Mouse (Mus musculus) cerebellum, postnatal 14 days (tissue): ENCODE data around the gene Clptm1l.

Experiments
- DNase-seq, 2 experiments: peaks; one replicate each; pipeline ENCODE4 v3.0.0; 2021; ENCODE audit warnings: mixed read lengths in 2 of 2

The Clptm1l gene

DNA sequence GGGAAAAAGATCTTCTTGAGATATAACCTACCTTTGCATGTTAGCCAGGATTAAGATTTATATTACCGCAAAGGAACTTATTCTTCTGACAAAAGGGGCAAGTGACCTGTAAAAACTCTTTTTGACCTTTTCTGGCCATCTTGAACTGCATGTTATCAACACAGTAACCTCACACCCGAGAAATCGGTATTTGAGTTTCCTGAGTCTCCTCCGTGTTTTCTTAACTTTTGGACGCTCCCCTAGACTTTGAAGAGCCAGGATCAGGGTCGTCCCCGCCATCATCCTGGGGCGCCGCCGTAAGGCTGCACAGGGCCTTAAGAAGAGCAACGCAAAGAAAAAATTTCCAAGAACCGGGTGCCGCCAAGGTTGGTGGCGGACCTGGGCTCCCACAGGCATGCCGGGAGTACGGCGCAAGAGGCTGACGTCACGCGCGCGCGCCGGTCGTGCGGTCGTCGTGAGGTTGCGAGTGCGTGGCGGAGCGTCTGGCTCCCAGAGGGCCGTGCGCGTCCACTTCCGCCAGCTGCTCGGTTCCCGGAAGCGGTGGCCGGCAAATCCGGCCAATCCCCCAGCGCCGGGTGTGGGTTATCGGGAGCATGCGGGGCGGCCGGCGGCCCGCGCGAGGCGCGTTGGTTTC is at the start of gene Clptm1l:
TSS of gene Clptm1l (plus strand) at position 485 of the 634 bp plus-strand sequence.
- peak; percentile 97 to 99 for DNase-seq

DNA sequence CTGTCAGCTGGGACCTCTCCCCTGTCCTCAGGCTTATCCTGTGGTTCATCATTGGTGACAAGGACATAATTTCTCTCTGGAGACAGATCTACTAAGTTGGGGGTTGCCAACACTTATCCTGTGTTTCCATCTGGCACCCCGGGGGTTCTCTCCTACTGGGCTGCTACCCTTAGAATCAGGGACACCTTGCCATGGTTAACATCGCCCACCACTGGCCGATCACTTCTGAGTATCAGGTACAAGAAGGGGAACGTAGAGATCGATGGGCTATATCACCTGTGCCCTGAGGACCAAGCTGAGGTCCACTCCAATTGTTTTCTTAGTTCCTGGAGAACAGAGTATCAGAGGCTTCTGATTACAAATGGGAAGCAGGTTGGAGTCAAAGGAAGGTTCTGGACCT is 39.6 kb upstream of the Clptm1l start:
- no peak for DNase-seq

DNA sequence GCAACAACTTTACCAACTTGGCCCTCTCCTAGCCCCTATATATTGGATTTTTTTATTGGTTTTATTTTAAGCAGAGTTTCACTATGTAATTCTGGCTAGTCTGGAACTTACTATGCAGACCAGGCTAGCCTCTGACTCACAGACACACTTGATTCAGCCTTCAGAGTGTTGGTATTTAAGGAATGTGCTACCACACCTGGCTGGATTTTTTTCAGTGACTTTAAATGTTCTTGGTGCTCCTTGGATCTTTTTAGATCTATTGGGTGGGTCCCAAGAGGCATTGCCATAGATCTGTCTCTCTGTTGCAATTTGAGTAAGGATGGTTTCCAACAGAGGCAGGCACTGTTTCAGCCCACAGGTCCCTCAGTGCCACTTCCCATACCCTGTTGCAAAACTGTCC is 28.8 kb upstream of the Clptm1l start:
- DNase-seq, result no peak

DNA sequence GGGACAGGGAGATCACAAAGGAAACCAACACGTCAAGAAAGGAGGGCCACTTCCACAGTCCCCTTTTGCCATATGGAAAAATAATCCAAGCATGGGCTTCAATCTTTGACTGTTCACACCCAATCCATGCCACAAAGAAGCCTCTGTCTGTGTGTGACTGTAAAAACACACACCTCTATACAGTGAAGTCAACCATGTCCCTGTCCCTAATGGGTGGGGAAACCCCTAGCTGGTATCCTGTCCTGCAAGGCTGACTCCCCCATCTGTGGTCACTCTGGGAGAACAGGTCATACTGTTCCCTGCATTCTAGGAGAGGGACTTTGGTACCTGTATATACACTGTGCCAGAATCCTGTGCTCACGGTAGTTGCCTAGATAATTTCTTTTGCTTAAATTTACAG is 26.5 kb upstream of the Clptm1l start:
- DNase-seq, result no peak

DNA sequence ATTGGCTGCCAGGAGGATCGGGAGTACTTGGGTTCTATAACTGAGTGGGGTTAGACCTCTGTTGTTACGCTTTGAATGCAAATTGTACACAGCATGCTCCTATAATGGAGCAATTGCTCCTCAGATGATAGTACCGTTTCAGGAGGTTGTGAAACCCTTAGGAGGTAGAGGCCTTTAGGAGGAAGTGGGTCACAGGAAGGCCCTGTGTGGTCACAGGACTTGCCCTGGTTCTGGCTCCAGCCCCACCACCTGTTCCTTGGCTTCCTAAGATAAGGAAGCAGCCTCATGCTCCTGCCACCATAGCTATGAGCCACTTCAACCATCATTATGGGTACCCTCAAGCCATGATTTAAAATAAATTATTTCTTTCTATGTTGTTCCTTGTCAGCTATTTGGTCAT is 12.3 kb upstream of the Clptm1l start:
- DNase-seq, result no peak

DNA sequence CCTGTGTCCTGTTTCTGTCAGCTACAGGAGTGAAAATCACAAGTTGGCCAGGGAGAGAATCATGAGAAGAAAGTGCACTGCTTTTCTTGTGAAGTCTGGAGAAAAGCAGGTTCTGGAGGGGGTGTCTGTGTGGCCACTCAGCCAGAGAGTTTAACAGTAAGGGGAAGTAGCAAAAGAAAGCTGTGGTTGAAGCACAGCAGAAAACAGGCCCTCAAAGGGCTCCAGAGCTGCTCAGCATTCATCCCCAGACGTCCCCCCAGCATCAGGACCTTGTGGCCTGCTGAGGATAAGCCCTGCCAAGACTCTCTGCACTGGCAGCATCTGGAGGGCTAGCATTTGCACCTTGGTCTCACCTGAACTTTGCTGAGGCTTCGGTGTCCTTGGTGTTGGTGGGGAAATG is 11.3 kb upstream of the Clptm1l start:
- no peak for DNase-seq

DNA sequence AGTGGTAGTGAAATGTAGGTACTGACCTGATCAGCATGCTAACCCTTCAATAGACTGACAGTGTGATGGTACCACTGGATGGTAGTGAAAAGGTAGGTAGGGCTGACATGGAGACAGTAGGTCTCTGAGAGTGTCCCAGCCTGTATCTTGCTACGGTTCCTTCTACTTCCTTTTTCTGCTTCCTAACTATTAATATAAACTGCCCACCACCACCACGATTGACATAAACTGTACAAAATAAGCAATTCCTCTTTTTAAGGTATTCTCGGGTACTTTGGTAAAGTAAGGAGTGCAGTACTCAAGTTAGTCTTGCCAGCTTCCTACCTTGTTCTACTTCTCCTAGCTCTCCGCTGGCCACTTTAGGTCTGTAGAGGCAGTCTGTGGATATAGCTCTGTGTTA is 7.5 kb upstream of the Clptm1l start:
- DNase-seq, result no peak

DNA sequence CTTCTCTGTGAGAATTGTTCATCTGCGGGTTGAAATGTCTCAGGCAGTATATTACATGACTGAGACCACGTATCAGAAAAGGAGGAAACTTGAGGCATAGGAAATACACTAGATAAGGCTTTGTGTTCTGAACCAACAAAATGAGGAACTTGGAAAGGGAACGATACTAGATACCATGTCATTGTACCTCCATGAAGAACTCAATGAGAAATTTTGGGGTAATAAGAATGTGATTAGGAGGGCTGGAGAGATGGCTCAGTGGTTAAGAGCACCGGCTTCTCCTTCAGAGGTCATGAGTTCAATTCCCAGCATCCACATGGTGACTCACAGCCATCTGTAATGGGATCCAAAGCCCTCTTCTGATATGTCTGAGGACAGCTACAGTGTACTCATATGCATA is 3.6 kb upstream of the Clptm1l start:
- DNase-seq, result no peak

DNA sequence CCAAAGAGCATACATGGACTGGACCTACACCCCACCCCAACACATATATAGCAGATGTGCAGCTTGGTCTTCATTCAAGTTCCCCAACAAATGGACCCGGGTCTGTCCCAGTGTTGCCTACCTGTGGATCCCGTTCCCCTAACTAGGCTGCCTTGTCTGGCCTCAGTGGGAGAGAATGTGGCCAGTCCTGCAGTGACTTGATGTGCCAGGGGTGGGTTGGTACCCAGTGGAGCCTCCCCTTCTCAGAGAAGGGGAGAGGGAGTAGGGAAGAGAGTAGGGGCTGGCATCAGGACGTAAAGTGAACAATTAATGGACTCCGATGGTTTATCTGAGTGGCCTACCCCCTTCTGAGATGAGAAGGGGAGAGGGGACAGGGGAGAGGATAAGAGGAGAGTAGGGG is 760 bp upstream of the Clptm1l start:
- peak; percentile 11 to 13 for DNase-seq

DNA sequence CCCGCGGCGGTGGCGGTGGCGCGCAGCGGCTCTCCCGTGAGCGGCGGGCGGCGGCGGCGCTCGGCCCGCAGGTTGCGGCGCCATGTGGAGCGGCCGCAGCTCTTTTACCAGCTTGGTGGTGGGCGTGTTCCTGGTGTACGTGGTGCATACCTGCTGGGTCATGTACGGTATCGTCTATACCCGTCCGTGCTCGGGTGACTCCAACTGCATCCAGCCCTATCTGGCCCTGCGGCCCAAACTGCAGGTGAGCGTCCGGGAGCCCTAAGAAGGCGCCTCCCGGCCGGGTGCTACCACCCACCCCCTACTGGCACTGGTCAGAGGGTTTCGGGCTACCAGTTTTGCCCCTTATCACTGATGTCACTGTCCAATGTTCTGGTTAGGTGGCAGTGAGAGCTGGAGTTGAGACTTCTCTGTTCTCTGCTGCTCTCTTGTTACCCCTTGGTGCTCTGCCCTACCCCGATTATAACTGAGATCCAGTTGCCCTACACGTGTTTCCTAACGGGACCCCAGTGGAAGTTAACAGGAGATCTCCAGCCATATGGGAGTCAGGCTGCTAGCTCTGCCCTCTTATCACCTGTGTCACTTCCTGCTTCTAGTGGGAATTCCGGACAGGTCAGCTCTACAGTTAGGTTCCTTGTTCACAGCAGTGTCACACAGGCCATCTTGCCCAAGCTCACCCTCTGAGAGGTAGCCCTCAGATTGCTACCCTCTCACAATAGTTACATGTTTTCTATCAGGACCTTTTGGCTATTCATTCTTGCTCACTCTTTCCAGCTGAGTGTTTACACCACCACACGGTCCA is 551 bp downstream of the Clptm1l start:
- DNase-seq, result no peak

DNA sequence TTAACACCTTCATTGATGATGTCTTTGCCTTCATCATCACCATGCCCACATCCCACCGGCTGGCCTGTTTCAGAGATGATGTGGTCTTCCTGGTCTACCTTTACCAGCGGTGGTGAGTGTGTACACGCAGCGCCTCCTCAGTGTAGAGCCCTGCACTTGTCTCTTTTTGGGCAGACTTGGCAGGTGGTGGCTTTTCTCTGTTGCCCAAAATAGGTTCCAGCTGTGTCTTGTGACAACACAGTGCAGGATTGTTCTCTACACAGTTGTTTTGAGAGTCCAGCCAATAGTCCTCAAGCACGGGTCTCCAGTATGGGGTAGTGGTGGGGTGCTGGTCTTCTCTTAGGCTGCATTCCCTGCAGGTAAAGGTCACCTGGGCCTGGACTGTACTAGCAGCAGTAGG is 14.6 kb downstream of the Clptm1l start:
- no peak for DNase-seq

DNA sequence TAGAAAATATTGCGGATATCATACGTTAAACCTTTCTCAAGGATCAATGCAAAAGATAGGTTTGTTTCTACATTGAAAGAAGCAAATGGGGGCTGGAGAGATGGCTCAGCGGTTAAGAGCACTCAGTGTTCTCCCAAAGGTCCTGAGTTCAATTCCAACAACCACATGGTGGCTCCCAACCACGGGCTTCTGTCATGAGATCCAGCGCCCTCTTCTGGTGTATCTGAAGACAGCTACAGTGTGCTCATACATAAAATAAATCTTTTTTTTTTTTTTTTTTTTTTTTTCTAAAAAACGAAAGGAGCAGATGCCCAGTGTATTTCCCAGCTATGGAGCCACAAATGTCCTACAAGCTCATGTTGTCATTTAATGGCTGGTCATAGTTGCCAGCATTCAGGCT is 16.8 kb downstream of the Clptm1l start:
- DNase-seq, result no peak

DNA sequence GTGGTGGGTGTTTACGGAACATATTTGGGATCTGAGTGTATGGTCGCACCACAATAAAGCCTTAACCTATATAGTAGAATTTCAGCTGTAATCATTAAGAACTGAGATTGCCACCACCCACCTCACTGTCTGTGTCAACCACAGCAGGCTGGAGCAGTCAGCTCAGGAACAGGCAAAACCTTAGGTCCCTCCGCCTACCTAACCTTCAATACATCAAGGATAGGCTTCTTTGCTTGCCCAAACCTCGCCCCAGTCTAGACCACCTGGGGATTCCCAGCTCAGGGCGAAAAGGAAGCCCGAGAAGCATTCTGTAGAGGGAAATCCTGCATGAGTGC is 22.6 kb downstream of the Clptm1l start:
- DNase-seq, result peak; percentile 60 to 67

DNA sequence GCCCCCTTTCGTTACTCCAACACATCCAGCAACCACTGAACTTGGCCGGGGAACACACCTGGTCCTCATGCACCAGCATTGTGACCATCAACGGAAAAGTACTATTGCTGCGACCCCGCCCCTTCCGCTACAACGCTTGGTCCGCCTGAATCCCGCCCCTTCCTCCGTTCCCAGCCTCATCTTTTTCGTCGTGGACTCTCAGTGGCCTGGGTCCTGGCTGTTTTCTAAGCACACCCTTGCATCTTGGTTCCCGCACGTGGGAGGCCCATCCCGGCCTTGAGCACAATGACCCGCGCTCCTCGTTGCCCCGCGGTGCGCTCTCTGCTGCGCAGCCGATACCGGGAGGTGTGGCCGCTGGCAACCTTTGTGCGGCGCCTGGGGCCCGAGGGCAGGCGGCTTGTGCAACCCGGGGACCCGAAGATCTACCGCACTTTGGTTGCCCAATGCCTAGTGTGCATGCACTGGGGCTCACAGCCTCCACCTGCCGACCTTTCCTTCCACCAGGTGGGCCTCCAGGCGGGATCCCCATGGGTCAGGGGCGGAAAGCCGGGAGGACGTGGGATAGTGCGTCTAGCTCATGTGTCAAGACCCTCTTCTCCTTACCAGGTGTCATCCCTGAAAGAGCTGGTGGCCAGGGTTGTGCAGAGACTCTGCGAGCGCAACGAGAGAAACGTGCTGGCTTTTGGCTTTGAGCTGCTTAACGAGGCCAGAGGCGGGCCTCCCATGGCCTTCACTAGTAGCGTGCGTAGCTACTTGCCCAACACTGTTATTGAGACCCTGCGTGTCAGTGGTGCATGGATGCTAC is 23.1 kb downstream of the Clptm1l start, which contains the start of gene Tert:
TSS of gene Tert (plus strand) at position 167 of the 805 bp plus-strand sequence.
- peak; percentile 20 to 36 for DNase-seq

DNA sequence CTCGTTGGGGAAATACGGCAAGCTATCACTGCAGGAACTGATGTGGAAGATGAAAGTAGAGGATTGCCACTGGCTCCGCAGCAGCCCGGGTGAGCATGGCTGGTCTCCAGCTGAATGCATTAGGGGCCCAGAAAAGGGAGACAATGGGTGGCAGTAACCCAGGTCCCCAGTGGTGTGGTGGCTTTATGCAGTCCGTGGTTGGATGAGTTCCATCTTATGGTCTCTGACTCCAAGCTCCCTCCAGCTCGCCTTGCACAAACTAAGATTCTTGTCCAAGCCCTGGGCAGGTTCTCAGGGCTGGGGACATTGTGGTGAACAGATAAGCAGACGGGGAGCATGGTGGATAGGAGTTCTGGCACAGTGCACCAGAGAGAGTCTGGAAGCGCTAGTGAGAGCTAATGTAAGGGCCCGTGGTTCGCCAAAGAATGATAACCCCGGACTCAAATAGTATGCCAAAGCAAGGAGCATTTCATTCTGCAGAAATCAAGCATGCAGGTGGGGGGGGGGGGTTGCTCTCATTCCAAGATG is 24.8 kb downstream of the Clptm1l start:
- DNase-seq, result peak; percentile 10 to 16

DNA sequence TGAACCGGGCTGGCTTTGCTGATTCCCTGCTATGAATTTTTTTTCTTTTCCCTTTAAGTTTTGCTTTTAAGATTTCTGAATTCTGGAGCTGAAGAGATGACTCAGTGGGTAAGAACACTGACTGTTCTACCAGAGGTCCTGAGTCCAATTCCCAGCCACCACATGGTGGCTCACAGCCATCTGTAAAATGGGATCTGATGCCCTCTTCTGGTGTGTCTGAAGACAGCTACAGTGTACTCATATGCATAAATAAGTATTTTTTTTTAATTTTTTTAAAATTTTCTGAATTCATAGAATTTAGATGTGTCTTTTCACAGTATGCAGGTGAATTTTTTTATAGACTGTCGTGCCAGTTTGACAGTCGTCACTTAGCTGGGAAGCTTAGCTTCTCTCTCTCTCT is 28.0 kb downstream of the Clptm1l start:
- no peak for DNase-seq

DNA sequence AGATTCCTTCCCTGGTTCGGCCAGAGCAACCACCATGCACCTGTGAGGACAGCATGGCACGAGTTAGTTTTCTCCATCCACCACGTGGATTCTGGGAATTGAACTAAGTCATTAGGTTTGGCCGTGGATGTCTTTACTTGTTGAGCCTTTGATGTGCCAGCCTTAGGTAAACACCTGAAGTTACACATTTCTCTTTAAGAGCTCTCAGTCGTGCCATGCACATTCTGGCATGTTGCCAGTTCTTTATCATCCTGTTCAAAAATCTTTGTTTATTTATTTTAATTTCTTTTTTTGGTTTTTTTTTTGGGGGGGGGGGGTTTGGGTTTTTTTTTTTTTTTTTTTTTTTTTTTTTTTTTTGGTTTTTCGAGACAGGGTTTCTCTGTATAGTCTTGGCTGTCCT is 34.0 kb downstream of the Clptm1l start:
- DNase-seq, result no peak

DNA sequence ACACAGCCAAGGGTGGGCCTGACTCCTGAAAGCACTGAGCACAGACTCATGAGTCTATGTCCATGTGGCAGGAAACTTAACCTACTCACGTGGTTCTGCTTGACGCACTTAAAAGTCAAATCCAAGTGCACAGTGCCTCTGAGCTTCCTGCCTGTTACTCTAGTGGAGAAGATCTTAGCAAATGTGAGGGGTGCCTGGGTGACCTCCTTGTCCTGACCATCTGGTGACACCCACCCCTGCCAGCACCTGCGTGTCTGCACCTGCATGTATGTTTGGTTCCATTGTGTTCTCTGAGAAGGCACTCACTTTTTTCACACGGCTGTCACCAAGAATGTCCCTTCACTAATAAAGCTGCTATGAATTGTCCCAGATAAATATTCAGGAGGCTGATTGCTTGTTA is 37.5 kb downstream of the Clptm1l start:
- DNase-seq, result no peak

DNA sequence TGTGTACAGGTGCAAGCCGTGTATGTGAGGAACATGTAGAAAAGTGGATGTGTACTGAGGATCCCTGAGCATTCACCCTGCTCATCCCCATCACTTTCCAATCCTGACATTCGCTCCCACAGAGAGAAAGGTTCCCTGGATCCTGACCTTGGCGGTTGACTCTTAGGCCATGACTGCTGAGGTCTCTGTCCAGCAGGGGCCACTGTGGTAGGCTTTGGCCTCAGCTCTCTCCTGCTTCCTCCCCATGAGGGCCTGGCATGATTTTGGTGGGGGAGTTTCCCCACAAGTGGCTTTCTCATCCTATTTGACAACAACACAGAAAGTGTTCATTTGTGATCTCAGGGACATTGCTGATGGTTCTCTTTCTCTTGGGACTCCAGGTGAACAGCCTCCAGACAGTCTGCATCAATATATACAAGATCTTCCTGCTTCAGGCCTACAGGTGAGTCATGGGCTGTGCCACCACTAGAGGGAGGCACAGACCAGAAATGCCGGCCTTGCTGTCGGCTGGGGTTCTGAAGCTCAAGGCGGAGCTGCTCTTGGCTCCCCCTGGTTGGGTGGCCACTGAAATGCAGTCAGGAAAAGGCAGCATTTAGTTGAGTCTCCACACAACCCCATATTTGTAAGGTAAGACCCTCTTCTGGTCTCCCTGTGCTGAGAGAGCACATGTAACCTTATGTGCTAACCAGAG is 42.7 kb downstream of the Clptm1l start:
- DNase-seq, result peak; percentile 76 to 81

DNA sequence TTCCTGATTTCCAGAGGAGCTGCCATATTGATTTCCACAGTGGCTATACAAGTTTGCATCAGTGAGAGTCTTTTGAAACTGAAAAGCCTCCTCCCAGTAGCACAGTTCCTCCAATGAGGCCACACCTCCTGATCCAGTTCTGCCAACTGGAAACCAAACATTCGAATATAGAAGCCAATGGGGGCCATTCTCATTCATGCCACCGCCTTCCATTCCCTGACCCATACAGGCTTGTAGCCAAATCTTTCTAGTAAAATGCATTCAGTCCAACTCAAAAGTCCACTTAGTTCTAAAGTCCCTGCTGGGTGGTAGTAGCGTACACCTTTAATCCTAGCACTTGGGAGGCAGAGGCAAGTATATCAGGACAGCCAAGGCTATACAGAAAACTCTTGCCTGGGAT is 49.5 kb downstream of the Clptm1l start:
- no peak for DNase-seq

DNA sequence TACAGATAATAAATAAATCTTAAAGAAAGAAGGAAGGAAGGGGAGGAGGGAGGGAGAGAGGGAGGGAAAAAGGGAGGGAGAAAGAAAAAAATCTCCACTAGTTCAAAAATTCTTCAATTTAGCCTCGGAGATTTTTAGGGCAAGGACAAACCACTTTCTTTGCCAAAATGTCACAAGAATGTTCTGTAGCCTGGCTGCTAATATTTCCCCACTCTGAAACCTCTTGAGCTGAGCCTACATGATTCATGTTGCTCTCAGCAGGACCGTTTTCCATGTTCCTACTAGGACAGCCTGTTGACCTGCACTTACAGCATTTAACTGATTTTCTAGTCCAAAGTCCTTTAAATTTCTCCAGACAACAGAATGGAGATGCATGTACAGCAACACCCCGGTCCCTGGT is 51.2 kb downstream of the Clptm1l start:
- no peak for DNase-seq

DNA sequence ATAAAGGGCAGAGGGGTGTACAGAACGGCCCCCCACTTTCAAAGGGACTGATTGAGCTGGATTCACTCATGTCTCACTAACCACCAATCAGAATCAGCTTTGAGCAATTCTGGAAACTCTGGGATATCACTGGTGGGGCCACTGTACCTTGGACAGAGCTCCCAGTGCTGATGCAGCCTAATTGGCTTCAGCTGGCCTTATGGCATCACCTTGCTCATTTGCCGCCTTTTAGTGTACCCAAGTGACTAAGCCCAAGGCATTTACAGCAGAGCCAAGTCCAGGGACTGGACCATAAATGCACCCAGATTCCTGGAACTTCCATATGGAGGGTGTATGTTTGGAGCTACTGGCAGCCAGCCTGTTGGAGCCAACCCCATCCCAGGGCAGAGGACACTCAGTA is 55.1 kb downstream of the Clptm1l start:
- DNase-seq, result no peak

DNA sequence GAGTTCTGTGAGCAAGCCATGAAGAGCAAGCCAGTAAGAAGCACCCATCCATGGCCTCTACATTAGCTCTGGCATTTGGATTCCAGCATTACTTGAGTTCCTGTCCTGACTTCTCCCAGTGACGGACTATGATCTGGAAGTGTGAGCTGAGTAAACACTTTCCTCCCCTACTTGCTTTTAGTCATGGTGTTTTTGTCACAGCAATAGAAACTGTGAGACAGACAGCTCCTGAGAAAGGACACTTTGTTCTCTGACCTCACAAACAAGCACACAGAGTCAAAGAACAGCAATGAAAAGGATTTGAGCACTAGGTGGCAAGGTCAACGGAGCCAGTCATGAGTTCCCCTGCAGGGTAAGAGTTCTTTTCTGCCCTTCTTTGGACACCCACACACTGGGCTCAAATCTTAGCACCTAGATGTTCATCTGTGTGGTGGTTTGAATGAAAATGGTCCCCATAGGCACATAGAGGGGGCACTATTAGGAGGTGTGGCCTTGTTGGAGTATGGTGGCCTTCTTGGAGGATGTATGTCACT is 56.4 kb downstream of the Clptm1l start:
- no peak for DNase-seq
